Mouse (Mus musculus) forebrain, embryonic 12.5 days (tissue): ENCODE data around the gene Tmem18. TPM values are rescaled to one million over a fixed set of nuclear protein-coding genes. Genes with fewer than 3 reads are reported as not detected.

Experiments
- ATAC-seq: fragments of 200-750 bp; cut with Nextera tagmentation; 2 replicates; pipeline ENCODE4 v1.8.0; 2017; ENCODE audit warnings: moderate TSS enrichment; ENCODE audit not compliant: low FRiP score
- H3K27ac ChIP-seq: fragments of 300-500 bp; sonication (generic); 2 replicates; pipeline ENCODE4 v1.5.1; 2016; ENCODE audit warnings: mild to moderate bottlenecking
- H3K27me3 ChIP-seq: fragments of 300-500 bp; sonication (generic); 2 replicates; pipeline ENCODE4 v1.6.1; 2016; ENCODE audit warnings: mild to moderate bottlenecking
- H3K36me3 ChIP-seq: fragments of 300-500 bp; sonication (generic); replicated peaks from 2 replicates; pipeline ENCODE4 v1.6.1; 2016; ENCODE audit warnings: mild to moderate bottlenecking
- H3K4me1 ChIP-seq: fragments of 300-500 bp; sonication (generic); 2 replicates; pipeline ENCODE4 v1.6.1; 2016
- H3K4me2 ChIP-seq: fragments of 300-500 bp; sonication (generic); 2 replicates; pipeline ENCODE4 v1.6.1; 2016; ENCODE audit warnings: mild to moderate bottlenecking, moderate library complexity
- H3K4me3 ChIP-seq: fragments of 300-500 bp; sonication (generic); replicated peaks from 2 replicates; pipeline ENCODE4 v1.5.1; 2016; ENCODE audit warnings: mild to moderate bottlenecking
- H3K9ac ChIP-seq: fragments of 300-500 bp; sonication (generic); 2 replicates; pipeline ENCODE4 v1.6.1; 2016; ENCODE audit warnings: mild to moderate bottlenecking
- H3K9me3 ChIP-seq: fragments of 300-500 bp; sonication (generic); 2 replicates; pipeline ENCODE4 v1.6.1; 2016
- WGBS: fragments of 180-500 bp; shearing (Covaris S2); methylation state at CpG from one replicate; pipeline ENCODE4 v1.1.7; 2016; 5-methylcytosine and 5-hydroxymethylcytosine counted together
- polyA plus RNA-seq: library from polyadenylated mRNA; unstranded; fragments of >200 nt; fragmentation: Nextera tagmentation; extraction: Ambion mirVana; gene quantifications from 2 replicates; pipeline ENCODE4 v1.2.1, GENCODE M21; 2016

The Tmem18 gene
- polyA plus RNA-seq, result 27.8 and 28.3 TPM in 2 replicates

DNA sequence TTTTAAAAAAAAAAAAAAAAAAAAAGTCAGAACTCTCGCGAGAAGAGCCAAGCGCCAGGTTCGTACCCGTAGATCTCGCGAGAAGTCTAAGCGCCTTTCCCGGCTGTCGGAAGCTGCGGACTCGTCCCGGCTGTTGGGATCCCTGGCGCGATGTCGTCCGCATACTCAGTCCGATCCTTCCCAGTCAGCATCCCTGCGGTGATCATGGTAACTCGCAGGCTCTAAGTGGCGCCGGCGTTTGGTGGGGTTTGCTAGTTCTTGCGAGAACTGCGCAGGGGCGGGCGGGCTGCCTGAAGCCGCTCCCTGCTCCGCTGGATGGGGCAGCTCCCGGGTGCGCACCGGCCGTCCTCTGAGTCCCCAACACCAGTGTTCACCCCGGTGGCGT is at the start of gene Tmem18:
TSS of gene Tmem18 (plus strand) at position 71 of the 385 bp plus-strand sequence.
- Histone ChIP-seq H3K4me2 (peak within 1 kb of the TSS; percentile 76), H3K27me3 (no peaks in the 10 kb centered on the region; the same call in 1 of the 2 replicates), H3K9ac (peak within 1 kb of the TSS; percentile 75), H3K4me3 (peak within 1 kb of the TSS; percentile 58), H3K4me1 (peaks cover 14% of the 10 kb centered on the region), H3K36me3 (peaks cover 17% of the 10 kb centered on the region), H3K27ac (peak within 1 kb of the TSS; percentile 88), H3K9me3 (no peaks in the 10 kb centered on the region)
- WGBS, result under 1% methylated on average over 35 of the region's 35 CpGs
- ATAC-seq, result peak; percentile 96

DNA sequence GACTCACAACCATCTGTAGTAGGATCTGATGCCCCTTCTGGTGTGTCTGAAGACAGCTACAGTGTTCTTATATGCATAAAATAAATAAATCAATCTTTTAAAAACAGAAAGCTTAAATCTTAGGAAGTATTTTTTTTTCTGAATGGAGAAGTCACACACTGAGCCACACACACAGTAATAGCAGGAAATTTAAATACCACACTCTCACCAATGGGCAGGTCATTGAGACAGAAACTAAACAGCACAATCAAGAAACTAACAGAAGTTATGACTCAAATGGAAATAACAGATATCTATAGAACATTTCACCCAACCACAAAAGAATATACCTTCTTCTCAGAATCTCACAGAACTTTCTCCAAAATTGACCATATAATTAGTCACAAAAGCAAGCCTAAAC is 26.9 kb upstream of the Tmem18 start:
- H3K9me3 ChIP-seq, result no peaks in the 10 kb centered on the region
- H3K4me1 ChIP-seq, result peaks cover 4% of the 10 kb centered on the region
- H3K9ac ChIP-seq, result no peak overlapping the region
- no peaks in the 10 kb centered on the region for H3K36me3 ChIP-seq
- no peak overlapping the region for H3K4me2 ChIP-seq
- ATAC-seq, result no peak
- H3K4me3 ChIP-seq, result no peak overlapping the region
- H3K27ac ChIP-seq, result no peak overlapping the region
- H3K27me3 ChIP-seq, result no peaks in the 10 kb centered on the region

DNA sequence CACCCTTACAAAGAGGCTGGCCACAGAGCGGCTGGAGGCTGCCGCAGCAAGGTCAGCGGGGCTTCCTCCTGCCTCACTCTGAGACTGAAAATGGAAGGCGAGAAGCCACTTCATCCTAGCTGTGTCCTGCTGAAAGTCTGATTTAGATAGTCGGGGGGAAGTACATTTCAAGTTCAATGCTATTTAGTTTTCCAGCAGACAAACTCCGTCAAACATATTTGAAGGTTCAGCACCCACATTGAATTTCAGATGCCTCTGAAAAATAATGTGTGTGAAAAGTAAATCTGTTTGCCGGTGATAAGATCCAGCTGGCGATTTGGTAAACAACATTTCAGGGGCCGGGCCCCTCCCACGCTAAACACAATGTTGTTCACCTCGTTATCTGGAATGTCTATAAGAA is 22.8 kb upstream of the Tmem18 start:
- WGBS, result 14% methylated on average over 11 of the region's 11 CpGs
- no peaks in the 10 kb centered on the region for H3K27me3 ChIP-seq
- no peaks in the 10 kb centered on the region for H3K9me3 ChIP-seq
- ATAC-seq, result no peak
- no peak overlapping the region for H3K9ac ChIP-seq
- H3K36me3 ChIP-seq, result no peaks in the 10 kb centered on the region
- peak overlapping the region; percentile 21; the same call in 1 of the 2 replicates for H3K4me2 ChIP-seq
- no peak overlapping the region for H3K27ac ChIP-seq
- H3K4me1 ChIP-seq, result peaks cover 4% of the 10 kb centered on the region
- no peak overlapping the region for H3K4me3 ChIP-seq

DNA sequence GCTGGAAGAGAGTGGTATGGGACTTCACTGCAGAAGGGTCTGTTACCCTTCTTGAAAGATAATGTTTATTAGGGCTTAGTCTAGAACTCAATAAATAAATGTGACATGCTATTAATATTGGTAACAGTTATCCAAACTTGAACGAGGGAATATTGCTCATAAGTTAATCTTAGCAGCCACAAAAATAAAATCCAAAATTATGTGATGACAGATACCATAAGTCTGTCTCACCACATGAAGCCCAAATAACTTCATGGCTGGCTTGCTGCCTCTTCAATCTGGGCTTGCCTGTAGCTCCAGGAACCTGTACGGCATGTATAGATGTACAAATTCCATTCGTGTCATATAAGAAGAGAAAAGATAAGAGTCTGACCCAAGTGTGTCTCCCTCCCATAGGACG is 12.2 kb upstream of the Tmem18 start:
- no peaks in the 10 kb centered on the region for H3K36me3 ChIP-seq
- H3K4me1 ChIP-seq, result no peaks in the 10 kb centered on the region
- H3K9me3 ChIP-seq, result no peaks in the 10 kb centered on the region
- H3K9ac ChIP-seq, result no peak overlapping the region
- WGBS, result 88% methylated on average over 4 of the region's 4 CpGs
- H3K27me3 ChIP-seq, result no peaks in the 10 kb centered on the region
- no peak overlapping the region for H3K4me3 ChIP-seq
- no peak overlapping the region for H3K4me2 ChIP-seq
- no peak for ATAC-seq
- H3K27ac ChIP-seq, result no peak overlapping the region

DNA sequence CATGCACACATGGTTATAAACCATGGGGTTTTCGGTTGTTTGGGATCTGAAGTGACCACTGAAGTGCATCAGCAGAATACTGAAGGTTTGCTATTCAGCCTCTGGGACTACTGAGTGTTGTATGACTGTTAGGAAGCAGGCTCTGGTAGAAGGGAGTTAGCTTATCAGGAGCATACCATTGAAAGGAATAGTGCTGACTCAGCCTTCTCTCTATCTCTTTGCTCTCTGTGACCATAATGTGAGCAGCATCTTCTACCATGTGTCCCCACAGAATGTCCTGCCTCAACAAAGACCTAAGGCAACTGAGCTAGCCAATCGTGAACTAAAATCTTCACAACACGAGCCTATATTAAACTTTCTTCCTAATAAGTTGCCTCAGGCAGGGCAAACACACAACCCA is 8.3 kb upstream of the Tmem18 start:
- no peak overlapping the region for H3K4me3 ChIP-seq
- no peak for ATAC-seq
- no peaks in the 10 kb centered on the region for H3K27me3 ChIP-seq
- no peaks in the 10 kb centered on the region for H3K9me3 ChIP-seq
- no peak overlapping the region for H3K4me2 ChIP-seq
- no peak overlapping the region for H3K9ac ChIP-seq
- 80% methylated on average over 3 of the region's 3 CpGs for WGBS
- H3K36me3 ChIP-seq, result no peaks in the 10 kb centered on the region
- H3K4me1 ChIP-seq, result no peaks in the 10 kb centered on the region
- no peak overlapping the region for H3K27ac ChIP-seq

DNA sequence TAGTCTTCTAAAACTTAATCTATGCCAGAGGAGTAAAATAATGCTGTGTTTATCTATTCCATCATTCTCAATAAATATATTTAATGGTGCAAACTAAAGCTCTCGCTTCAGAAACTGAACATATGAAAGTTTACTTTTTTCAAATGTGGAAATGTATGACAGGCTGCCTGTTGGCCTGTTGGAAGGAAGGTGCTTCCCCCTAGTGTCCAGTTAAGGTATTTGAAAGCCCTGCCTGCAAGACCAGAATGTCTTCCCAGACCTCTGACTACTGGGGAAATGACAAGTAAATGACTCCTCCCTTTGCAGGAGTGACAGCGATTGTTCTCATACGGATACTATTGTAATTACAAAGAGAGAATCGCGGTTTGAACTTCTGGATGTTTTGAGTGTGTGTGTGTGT is 6.2 kb upstream of the Tmem18 start:
- Histone ChIP-seq H3K36me3 (no peaks in the 10 kb centered on the region), H3K4me3 (no peak overlapping the region), H3K4me2 (no peak overlapping the region), H3K27me3 (no peaks in the 10 kb centered on the region; the same call in 1 of the 2 replicates), H3K4me1 (no peaks in the 10 kb centered on the region), H3K9me3 (no peaks in the 10 kb centered on the region), H3K9ac (no peak overlapping the region), H3K27ac (no peak overlapping the region)
- 14% methylated on average over 5 of the region's 5 CpGs for WGBS
- ATAC-seq, result no peak

DNA sequence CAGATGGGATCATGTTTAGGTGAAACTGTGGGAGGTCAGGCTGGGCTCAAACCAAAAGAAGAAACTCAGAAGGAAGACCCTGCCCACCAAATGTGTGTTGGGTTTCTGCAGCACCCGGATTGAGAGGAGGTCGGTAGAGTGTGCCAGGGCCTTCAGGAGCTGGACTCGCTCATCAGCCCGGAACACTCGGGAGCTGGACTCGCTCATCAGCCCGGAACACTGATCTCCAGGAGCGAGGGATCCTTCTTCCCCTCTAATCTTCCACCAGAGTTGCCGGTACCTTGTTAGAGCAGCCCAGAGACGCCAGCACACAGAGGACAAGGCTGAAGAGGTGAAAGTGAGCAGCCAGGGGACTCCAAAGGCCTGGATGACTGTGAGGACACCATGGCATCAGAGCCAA is 2.9 kb upstream of the Tmem18 start:
- Histone ChIP-seq H3K36me3 (no peaks in the 10 kb centered on the region), H3K4me1 (peaks cover 14% of the 10 kb centered on the region), H3K4me3 (no peak overlapping the region), H3K9ac (no peak overlapping the region), H3K9me3 (no peaks in the 10 kb centered on the region), H3K27ac (no peak overlapping the region), H3K27me3 (no peaks in the 10 kb centered on the region; the same call in 1 of the 2 replicates), H3K4me2 (no peak overlapping the region)
- 88% methylated on average over 10 of the region's 10 CpGs for WGBS
- ATAC-seq, result no peak

DNA sequence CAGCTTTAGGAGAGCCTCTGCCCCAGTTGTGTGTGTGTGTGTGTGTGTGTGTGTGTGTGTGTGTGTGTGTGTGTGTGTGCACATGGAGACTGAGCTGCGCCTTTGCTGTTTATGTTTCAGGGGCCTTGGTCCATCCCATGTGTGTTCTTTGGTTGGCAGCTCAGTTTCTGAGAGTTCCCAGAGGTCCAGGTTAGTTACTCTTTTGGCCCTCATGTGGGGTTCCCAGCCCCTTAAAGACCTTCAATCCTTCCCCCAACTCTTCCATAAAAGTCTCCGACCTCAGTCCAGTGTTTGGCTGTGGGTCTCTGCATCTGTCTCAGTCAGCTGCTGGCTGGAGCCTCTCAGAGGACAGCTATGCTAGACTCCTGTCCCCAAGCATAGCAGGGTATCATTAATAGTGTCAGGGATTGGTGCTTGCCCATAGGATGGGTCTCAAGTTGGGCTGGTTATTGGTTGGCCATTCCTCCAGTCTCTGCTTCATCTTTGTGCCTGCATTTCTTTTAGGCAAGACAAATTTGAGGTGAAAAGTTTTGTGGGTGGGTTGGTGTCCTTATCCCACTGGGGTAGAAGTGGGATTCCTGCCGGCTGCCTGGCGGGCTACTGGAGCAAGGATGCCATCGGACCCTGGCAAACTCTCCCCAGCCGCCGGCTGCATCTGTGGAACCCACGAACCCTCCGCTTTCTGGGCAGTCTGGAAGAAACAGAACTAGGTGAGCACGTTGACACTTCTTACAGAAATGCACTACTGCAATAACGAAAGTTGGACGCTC is 455 bp upstream of the Tmem18 start:
- Histone ChIP-seq H3K27ac (no peak overlapping the region), H3K4me2 (peak overlapping the region; percentile 76), H3K27me3 (no peaks in the 10 kb centered on the region; the same call in 1 of the 2 replicates), H3K9ac (peak overlapping the region; percentile 75), H3K36me3 (peaks cover 13% of the 10 kb centered on the region), H3K4me1 (peaks cover 14% of the 10 kb centered on the region), H3K4me3 (peak overlapping the region; percentile 58), H3K9me3 (no peaks in the 10 kb centered on the region)
- peak; percentile 49; the same call in 1 of the 2 replicates for ATAC-seq
- 12% methylated on average over 12 of the region's 12 CpGs for WGBS

DNA sequence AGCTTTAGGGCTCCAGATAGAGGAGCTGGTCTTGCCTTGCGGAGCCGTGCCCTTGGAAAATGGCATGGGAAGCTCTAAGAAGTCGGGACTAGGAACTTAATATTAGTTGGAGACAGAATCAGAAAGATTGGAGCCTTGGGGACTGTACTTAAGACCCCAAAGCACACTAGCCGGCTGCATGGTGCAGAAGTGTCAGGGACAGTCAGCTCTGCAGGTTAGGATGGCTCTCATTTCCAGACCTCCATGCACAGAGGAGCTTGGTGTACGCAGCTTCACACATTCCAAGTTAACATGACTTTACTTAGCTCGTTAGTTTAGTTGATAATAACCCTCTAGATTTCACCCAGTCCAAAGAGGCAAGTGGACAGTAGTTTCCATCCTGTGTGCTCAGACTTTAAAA is 637 bp downstream of the Tmem18 start:
- no peak; the same call in 1 of the 2 replicates for ATAC-seq
- no peaks in the 10 kb centered on the region for H3K9me3 ChIP-seq
- H3K27me3 ChIP-seq, result no peaks in the 10 kb centered on the region; the same call in 1 of the 2 replicates
- H3K36me3 ChIP-seq, result peaks cover 17% of the 10 kb centered on the region
- peak overlapping the region; percentile 58 for H3K4me3 ChIP-seq
- H3K4me1 ChIP-seq, result peaks cover 14% of the 10 kb centered on the region
- H3K4me2 ChIP-seq, result peak overlapping the region; percentile 76
- WGBS, result 9% methylated on average over 6 of the region's 6 CpGs
- peak overlapping the region; percentile 75 for H3K9ac ChIP-seq
- no peak overlapping the region for H3K27ac ChIP-seq

DNA sequence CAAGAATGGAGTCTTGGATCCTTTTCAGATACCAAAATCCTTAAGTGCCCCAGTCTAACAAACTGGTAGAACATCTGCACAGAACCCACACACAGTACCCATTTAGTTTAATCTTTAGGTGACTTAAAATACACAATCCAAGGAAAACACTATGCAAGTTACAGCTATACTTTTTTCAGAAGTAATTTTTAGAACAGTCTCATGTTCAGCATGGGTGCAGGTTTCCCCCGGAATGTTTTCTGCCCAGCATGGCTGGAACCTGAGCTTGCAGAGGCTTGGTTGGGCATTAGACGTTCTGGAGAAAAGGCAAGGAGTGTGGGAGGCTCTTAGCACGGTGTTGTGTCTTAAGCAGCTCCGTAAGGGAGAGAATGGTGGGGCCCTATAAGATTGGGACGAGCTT is 7.6 kb downstream of the Tmem18 start:
- no peak overlapping the region for H3K4me2 ChIP-seq
- H3K27ac ChIP-seq, result no peak overlapping the region
- no peaks in the 10 kb centered on the region for H3K27me3 ChIP-seq
- H3K9ac ChIP-seq, result no peak overlapping the region
- peaks cover 24% of the 10 kb centered on the region for H3K36me3 ChIP-seq
- no peak overlapping the region for H3K4me3 ChIP-seq
- 89% methylated on average over 5 of the region's 5 CpGs for WGBS
- no peak for ATAC-seq
- no peaks in the 10 kb centered on the region for H3K9me3 ChIP-seq
- no peaks in the 10 kb centered on the region for H3K4me1 ChIP-seq

DNA sequence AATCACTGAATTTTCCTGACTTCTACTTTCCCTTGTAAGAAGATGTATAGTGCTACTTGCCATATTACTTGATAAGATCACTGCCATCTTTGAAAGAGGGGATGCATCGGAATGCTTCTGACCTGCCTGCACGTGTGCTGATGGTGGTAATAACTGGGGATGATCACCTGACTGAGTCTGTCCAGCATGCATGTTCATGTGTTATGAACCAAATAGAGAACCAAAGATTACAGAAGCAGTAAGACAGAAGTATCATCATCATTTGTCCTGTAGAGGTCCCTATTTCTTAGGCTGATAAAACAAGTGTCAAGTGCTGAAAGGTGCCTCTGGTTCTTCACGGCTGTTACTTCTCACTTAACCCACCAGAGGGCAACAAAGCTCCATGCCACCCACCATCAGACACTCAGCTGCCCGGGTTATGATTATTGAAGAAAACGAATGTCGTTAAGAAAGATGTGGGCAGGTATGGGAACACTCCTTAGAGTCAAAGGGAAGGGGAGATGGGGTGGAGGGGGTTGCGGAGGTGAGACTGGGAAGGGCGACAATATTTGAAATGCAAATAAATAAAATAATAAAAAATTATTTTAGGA is 12.7 kb downstream of the Tmem18 start:
- Histone ChIP-seq H3K4me3 (no peak overlapping the region), H3K27ac (no peak overlapping the region), H3K4me2 (no peak overlapping the region), H3K4me1 (no peaks in the 10 kb centered on the region), H3K9ac (no peak overlapping the region), H3K27me3 (no peaks in the 10 kb centered on the region), H3K36me3 (no peaks in the 10 kb centered on the region; the same call in 1 of the 2 replicates), H3K9me3 (no peaks in the 10 kb centered on the region)
- WGBS, result 37% methylated on average over 8 of the region's 8 CpGs
- ATAC-seq, result peak; percentile 55; the same call in 1 of the 2 replicates

DNA sequence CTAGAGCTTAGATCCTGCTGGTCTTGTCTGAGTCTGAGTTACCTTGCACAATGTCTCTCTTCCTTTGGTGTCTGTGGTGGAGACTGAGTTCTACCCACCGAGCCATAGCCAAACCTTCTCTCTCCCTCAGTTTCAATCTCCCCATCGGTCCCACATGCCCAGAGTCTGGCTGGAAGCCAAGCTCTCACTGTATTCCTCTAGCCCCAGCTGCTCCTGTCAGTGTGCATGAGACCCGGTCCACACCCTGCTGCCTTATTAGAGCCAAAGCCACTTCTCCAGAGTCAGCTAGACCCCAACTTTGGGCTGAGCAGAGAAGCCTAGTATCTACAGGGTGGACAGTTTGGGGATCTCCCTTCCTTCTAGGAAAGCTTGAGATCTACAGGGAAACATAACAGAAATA is 14.7 kb downstream of the Tmem18 start:
- Histone ChIP-seq H3K4me3 (no peak overlapping the region), H3K9ac (no peak overlapping the region)

DNA sequence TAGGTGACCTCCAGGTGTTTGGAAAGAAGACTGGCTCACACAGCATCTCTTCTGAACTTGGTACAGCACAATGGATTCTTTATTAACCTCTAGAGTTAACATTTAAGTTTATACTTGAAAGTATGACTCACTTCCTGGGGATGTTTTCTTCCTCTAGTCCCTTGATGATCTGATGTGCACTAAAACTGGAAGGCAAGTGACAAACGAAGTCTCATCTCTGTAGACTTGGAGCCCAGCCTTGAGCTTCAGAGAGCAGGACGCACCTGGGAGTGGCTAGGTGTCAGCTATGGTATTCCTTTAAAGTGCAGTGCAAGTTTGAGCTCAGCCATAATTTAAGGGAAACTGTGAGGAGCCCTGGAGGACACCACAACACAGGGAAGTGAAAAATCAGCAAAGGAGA is 15.2 kb downstream of the Tmem18 start:
- H3K9me3 ChIP-seq, result no peaks in the 10 kb centered on the region
- H3K27me3 ChIP-seq, result no peaks in the 10 kb centered on the region
- no peak overlapping the region for H3K9ac ChIP-seq
- no peak overlapping the region for H3K4me2 ChIP-seq
- WGBS, result 76% methylated on average over 2 of the region's 2 CpGs
- ATAC-seq, result no peak
- no peaks in the 10 kb centered on the region for H3K4me1 ChIP-seq
- H3K36me3 ChIP-seq, result no peaks in the 10 kb centered on the region
- no peak overlapping the region for H3K4me3 ChIP-seq
- H3K27ac ChIP-seq, result no peak overlapping the region

More for the DNA sequence above, 14.7 kb downstream of the Tmem18 start:
- no peaks in the 10 kb centered on the region for H3K9me3 ChIP-seq
- no peaks in the 10 kb centered on the region for H3K27me3 ChIP-seq
- no peak overlapping the region for H3K27ac ChIP-seq
- H3K36me3 ChIP-seq, result no peaks in the 10 kb centered on the region
- no peaks in the 10 kb centered on the region for H3K4me1 ChIP-seq
- no peak overlapping the region for H3K4me2 ChIP-seq
- 66% methylated on average over 3 of the region's 3 CpGs for WGBS
- no peak for ATAC-seq
